Mouse (Mus musculus): ENCODE results near the gene Htra3.

Htra3 gene

DNA sequence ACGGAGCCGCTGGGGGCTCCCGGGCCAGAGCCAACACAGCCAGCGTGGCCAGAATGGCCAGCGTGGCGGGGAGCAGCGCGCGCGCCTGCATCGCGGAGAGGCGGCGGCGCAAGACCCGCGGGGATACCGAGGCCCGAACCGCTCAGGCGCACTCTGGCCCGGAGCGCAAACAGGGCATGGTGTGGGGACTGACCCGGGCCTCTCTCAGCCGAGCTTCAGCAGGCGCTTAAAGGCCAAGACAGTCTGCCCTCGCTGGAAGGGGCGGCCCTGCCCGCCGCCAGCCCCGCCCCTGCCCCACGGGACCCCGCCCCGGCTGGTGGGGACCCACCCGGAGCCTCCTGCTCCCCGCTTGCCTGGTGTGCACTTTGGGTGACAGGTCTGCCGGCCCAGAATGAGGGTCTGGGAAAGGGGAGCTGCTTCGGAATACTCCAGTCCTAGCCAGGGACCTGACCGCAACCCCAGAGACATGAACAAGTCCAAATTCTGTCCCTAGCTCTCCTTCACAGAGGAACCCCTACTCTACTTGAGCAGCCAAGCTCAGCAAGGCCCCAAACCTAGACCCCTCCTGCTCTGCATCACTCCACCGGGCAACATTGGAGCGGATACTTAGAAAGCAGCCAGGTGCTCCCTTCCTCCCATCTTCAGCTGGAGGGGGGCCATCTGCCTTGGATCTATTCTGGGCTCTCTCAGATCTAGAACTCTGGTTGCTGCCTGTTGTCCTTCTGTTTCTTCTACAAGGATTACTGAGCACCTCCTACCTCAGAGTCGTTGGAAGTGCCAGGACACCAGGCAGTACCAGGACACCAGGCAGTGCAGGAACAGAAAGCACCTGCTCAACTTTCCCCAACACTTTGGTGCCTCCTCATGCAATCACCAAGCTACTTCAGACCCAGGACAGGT, at the start of gene Htra3:
TSS of gene Htra3 (minus strand) at position 527 of the 900 bp plus-strand sequence.
- DNase-seq (ENCODE audit: low read depth, low spot score), result peak; percentile 30

DNA sequence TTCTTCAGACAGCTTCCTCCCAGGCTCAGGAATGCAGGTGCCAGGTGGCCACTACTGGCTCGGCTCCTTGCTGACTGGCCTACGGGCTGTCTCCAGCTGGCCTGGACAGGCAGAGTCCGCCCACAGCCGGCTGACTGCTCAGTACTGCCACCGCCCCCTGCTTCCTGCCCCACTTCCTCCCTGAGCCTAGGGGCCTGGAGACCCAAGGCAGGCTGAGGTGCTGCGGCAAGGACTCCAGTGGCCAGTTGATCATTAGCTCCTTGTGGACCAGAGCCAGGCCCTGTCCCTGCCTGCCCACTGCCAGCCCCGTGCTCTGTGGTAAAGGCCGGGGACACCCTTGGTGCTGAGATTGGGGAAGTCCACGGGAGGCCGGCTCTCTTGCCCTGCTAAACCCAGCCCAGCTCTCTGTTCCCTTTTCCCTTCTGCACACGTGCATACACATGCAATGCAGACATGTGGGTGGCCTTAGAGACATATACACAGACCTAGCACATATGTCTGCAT, 49.4 kb upstream of the Htra3 start:
- peak; percentile 64 for DNase-seq (ENCODE audit: low read depth, low spot score)

DNA sequence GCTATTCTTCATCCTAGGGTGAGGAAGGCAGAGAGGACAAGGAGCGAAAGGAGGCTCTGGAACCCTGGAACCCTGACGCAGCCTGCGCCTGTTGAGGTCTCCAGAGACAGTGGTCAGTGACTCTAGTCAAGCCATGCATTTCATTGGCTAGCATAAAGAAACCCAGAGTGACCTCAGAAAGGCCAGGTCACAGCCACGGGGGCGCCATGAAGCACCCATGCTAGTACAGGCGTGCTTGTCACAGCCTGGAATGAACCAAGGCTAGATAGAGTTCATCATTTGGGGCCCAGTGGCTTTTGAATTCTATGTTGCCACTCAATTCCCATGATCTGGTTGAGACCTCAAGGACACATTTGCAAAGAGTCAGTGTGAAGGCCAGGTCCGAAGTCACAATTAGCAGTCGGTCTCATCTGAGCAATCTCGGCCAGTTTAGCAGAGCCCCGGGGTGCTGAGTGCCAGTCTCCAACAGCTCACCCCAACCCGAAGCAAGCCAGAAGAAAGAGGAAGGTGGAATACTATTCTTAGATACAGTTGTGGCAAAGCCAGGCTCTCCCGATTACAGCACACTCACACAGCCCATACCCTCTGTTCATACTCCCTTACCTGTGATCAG, 48.9 kb upstream of the Htra3 start:
- DNase-seq (ENCODE audit: low read depth, low spot score), result no peak

DNA sequence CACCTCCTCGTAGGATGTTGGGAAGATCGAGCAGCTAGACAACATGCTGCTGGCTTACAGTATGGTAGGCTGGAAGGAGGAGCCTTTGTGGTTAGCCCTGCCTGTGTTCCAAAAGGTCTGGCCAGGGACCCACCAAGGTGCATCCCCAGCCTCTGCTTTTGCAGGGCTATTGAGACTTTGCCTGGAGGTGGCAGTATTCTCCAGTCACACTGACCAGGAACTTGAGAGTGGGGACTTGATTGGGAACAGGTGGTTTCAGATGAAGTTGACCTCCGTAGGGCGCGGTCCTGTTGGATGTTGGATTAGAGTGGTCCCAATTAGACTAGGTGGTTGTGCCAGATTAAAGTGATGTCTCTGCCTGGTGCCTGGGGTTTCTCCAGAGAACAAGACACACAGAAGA, 47.9 kb upstream of the Htra3 start:
- DNase-seq (ENCODE audit: low read depth, low spot score), result no peak

DNA sequence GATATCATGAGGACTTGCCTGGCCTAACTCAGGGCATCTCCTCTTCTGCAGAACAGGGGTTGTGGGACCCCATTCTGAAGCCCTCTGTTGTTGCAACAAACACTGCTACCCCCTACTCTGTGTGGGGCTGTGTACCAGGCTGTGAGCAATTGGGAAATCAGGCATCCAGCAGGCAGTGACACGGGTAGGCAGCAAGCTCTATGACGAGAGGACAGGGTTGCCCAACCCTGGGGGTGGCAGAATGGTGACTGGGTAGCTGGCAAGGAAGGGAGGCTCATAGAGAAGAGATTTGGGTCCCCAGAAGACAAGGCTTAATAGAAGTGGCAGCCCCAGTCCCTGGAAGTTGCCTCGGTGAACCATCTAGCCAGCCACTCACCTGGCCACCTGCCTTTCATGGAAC, 46.3 kb upstream of the Htra3 start:
- no peak for DNase-seq (ENCODE audit: low read depth, low spot score)

DNA sequence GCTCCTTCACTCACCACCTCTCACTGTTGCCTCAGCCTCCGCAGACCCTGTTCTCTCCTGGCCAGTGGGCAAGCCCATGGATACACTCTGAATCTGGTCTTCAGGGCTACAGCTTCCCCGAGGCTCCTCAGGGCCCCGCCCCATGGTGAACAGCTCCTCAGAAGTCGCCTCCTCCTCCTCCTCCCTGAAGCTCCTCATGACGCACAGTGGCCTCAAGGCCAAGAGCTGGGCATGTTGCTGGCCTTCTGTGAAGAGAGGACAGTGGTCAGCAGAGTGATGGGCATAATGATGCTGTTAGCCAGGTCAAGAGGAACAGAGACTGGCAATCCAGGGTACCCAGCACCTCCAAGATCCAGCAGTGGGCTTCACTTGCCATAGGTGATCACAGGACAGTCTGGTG, 44.3 kb upstream of the Htra3 start:
- DNase-seq (ENCODE audit: low read depth, low spot score), result no peak

DNA sequence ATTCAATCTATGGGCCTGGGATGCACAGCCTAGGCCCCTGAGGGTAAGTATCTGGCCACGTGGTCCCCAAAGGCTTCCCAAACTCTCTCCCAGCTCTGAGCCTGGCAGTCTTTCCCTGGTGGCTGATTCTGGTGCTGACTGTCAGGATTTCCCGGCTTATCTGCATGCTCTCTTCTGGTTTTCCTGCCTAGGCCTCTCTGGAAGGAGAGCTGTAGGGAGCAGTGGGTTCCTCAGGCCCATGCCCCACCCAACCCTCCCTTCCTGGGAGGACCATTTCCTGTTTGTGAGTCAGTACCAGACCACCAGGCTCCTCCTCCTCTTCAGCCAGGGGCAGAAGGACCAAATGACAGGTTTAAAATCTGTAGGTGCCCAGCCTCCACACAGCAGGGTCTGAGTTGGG, 43.1 kb upstream of the Htra3 start:
- peak; percentile 85 for DNase-seq (ENCODE audit: low read depth, low spot score)

DNA sequence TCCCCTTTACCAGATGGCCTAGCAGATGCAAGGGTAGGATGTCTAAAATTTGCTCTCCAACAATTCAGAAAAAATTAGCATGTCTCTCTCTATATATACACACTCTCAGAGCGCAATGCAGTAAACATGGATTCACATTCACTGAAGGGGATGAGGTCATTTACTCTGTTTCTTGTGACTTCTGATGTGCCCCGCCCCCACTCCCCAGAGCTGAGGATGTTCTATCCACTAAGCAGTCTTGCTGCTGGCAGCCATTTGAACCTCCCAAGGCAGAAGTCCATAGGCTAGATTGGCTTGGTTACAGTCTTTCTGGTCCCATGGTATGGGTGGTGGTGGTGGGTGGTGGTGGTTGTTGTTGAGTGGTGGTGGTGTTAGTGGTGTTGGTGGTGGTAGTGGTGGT, 42.4 kb upstream of the Htra3 start:
- DNase-seq (ENCODE audit: low read depth, low spot score), result peak; percentile 51

DNA sequence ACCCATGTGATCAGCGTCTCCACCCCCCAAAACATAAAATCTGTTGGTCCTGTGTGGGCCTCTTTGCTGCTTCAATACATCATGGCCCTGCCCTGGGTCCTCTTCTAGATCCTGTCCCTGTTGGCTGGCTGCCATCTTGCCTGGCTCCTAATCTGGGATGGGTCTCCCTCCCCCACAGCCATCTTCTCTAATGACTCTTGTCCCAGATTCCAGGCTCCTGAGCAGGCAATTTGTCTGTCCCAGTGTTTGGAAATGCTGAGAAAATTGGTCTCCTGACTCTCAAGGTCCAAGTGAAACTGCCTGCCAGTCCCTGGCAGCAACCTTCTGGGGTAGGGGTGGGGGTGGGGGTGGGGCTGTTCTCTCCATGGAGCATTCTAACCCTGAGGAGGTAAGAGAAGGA, 40.3 kb upstream of the Htra3 start:
- no peak for DNase-seq (ENCODE audit: low read depth, low spot score)

DNA sequence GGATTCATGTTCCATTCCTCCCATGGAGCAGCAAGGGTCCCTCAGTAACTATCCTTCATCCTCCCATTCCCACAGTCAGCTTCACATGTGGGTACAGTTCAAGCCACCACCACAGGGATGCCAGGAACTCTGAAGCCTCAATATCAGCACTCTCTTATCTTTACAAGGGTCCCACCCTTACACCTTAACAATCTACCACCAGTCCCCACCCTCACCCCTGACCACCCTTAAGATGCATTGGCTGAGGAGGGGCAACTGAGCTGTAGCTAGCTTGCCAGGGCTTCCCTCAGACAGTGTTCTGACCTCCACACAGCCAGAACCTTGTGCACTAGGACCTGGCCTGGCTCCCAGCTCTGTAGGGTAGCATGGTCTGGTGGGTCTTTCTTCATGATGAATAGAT, 39.8 kb upstream of the Htra3 start:
- DNase-seq (ENCODE audit: low read depth, low spot score), result no peak

DNA sequence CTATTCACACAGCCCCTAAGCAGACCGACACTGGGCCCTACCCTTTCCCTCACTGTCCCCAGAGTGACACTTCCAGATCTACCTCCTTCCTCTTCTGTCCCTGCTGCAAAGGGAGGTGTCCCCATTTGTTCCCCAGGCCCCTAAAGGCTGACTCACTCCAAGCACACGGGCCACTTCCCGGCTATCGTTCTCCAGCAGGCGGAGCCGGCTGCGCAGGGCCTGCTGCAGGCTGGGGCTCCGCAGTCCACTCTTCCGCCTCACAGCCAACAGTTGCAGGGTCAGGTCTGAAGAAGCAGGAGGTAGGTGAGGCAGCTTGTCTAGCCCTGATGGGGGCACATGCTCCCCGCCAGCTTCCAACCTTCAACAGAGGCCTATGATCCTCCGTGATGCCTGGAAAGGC, 39.2 kb upstream of the Htra3 start:
- DNase-seq (ENCODE audit: low read depth, low spot score), result no peak

DNA sequence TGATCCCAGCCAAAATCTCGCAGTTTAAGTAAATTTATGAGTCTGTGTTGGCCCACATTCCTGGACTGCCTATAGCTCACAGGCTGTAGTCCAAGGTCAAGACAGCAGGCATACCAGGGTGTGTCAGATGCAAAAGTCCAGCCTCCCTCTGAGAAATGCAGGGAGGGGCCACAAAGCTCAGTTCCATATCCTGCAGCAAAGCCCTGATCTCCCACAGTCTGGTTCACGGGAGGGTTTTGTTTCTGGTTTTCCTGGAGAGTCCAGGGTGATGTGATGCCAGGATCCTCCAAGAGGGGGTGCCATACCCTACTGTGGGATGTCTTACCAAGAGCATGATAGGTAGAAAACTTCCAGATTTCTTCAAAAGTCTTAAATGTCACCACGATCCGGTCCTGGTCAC, 38.4 kb upstream of the Htra3 start:
- peak; percentile 99 for DNase-seq (ENCODE audit: low read depth, low spot score)

DNA sequence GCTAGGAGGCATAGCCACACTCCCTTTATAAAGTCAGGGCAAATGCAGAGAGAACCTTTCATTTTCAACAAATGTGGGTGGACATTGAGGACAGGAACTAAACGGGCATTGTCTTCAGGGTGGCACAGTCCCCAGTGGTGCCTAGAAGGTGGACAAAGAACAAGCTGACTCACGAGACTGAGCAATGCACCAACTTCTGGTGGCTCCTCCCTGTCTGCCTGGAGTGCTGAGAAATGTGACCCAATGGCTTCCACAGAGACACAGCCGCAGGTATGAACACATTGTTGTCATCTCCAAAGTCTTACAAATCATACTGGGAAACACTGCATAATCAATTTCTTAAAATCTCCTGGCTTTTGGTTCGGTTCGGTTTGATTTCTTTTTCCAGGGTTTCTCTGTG, 37.9 kb upstream of the Htra3 start:
- DNase-seq (ENCODE audit: low read depth, low spot score), result peak; percentile 66

DNA sequence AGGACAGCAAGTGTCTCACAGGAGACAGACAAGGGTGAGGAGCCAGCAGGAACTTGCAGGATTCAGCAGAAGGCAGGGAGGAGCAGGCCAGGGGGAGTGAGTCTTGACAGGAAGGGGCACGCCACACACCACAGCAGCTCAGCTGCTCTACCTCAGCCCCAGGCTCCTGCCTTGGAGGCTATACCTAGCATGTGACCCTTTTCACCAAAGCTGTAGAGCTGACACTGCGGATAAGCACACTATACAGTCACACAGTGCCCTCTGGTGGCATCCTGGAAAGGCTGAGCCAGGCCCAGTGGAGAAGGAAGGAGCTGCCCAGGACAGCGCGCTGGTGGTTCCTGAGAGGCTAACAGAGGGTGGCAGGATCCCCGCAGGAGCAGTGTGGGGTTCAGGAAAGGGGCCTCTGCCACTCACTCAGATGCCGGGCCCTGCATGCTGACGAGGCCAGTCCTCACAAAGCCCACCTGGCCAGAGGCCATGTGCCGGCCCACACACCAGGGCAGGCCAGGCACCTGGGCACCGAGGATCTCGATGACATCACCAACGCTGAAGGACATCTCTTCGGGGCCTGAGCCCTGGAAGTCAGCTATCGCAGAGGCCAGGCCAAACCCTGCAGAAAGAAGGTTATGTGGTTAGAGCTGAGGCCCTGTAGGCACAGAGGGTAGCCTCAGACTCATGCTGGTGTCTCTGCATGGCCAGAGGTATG, 34.2 kb upstream of the Htra3 start:
- DNase-seq (ENCODE audit: low read depth, low spot score), result peak; percentile 93

DNA sequence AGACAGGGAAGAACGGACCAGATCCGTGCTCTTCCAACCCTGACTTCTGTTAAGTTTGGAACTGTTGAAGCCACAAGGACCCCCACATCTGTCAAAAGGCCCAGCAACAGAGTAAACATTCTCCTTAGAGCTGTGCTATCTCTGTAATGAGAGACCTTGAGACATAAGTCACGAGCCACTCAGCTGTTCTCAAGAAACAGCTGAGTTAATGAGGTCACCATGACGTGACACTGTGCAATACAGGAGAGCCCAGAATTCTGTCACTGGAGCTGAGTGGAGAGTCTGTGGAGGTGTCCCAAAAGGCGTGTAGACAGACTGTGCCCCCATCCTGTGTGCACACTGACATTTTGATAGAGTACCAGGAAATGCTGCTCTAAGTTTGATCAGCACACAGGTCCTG, 32.9 kb upstream of the Htra3 start:
- DNase-seq (ENCODE audit: low read depth, low spot score), result no peak

DNA sequence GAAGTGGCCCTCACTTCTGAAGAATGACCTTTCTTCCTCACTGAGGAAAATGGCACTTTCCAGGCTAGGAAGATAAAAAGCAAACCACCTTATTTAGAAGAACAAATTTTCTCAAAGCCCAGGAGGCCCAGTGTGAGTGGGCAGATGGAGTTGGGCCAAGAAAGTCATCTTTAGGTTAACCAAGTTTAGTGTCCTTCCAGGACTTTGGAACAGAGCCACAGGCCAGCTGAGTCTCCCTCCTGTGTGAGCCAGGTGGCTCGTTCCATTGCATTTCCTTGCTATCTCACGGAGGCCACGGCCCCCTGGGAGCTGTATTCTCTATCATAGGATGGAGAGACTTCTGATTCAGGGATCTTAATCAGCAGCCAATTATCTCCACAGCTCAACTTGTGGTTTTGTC, 31.3 kb upstream of the Htra3 start:
- DNase-seq (ENCODE audit: low read depth, low spot score), result no peak

DNA sequence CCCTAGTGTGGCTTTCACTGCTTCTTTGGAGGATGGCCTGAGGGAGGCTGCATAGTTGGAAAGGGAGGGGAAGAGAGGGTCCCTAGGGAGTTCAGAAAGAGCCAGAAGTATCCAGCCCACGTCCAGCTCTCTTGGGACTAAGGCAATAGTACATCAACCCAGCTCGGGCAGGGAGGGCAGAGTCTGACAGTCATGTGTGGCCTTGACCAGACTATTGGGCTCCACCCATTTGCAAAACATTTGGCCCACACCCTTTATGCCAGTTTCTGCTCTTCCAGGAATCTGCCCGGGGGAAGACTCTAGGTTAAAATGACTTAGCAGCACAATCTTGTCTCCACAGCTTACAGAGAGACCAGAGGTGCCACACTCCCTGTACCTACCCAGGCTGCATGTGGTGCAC, 30.9 kb upstream of the Htra3 start:
- peak; percentile 79 for DNase-seq (ENCODE audit: low read depth, low spot score)

DNA sequence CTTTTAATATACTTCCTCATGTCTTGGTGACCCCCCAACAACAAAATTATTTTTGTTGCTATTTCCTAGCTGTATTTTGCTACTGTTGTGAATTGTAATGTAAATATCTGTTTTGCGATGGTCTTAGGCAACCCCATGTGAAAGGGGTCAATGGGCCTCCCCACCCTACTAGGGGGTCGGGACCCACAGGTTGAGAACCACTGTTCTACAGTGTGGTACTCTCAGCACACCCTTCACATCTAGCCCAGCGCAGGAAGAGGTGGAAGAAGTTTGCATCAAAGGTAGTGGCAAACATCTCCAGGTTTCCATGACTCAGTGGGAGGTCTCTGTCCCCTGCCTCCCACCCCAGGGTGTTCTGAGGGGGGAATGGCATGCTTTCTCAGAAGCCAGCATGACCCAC, 25.8 kb upstream of the Htra3 start:
- no peak for DNase-seq (ENCODE audit: low read depth, low spot score)

DNA sequence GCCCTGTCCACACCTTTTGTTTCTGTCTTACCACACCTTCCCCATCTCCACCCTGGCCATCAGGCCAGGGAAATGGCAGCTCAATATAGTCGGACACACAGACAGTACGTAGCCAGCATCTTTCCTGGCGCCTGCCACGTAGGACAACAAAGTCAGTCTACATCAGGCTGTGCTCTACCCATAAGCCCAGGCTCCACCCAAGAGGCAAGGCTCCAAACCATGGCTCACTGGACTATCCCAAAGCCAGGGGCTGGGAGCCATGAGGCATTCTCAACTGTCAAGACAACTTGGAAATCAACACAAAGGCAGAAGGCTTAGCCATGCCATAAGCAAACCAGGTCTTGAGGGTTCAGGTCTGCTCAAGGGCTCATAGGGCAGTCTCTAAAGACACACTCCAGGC, 24.2 kb upstream of the Htra3 start:
- DNase-seq (ENCODE audit: low read depth, low spot score), result no peak

DNA sequence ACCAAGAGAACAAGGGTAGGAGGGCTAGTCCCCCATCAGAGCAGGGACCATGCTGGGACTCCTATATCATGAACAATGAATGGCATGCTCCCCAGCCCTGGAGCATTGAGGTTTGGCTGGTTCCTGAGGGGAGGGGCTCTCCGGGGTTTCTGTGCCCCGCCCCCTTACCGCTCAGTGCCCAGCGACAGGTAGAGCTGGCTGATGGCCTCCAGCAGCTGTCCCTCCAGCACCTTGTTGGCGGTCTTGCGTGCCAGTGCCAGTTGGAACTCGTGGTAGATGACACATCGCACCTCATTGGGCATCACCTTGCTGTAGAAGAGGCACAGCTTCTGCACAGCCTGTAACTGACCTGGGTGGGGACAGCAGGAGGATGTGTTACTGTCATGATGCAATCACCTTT, 23.6 kb upstream of the Htra3 start:
- DNase-seq (ENCODE audit: low read depth, low spot score), result no peak

DNA sequence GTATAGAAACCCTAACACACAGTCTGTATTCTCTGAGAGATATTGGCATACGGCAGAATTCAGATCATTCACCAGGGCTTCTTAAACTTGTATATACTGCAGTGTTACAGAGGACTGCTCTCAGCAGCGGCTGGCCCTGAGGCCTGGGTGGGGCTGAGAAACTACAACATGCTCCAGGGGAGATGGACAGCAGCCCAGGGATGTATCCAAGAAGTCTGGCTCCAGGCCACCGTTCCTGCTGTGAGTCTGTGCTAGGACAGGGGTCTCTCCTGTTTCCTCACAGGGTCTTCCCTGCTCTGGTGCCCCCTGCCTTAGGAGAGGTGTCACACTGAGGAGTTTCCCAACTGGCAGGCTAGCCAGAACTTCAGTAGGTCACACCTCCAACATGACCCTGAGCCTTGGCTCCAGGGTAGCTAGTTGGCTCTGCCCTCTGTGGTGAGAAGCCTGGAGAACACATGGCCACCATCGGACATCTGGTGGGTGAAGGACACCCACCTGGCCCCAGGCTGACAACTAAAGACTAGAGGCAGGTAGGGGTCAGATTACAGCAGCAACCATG, 23.1 kb upstream of the Htra3 start:
- DNase-seq (ENCODE audit: low read depth, low spot score), result no peak

DNA sequence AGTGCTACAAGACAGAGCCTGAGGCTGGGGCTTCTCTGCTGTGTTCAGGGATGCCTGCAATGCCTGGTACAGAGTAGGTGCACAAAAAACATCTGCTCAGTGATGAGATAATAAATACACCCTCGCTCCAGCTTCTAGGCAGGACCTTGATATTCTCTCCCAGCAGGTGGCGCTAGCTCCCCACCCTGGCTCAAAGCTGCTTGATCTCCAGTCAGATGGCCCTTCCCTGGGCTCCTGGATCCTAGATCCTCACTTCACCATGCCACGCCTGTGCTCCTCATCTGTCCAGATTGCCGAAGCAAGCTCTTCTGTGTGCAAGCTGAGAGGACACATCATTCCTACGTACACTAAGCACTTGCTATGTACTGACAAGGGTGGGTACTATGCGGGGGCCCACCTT, 21.5 kb upstream of the Htra3 start:
- peak; percentile 90 for DNase-seq (ENCODE audit: low read depth, low spot score)
